8 mouse cellular contexts compared by ENCODE assay signal in the genomic region with DNA sequence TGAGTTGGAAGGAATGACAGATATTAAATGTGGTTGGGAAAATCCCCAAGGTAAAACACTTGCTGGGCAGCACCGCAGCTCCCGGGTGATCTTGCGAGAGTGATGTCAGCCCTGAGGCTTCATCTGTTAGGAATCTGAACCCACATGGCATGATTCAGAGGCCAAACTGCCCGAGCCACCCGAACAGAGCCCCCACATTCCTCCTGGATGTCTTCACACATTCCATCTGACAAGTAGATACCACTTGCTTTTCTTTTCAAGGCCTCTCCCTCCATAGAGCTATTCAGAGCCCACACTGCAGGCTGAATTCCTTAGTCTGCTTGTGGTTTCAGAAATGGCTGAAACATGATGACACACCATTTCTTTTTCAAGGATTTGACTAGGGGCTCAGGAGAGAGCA. TPM values are rescaled to one million over a fixed set of nuclear protein-coding genes. Genes with fewer than 3 reads are reported as not detected.
DNase-seq lines count a peak whose midpoint lies in the region.

No protein-coding gene starts in this region.

- peak; percentile 28 for DNase-seq in kidney, adult 11 months
- no peak for DNase-seq in kidney, adult 18-20 months
- DNase-seq in embryo, embryonic 9.5 days (ENCODE audit: extremely low spot score), result peak; percentile 43
- DNase-seq in heart, postnatal 25 days (ENCODE audit: low spot score), result peak; percentile 43
- DNase-seq in lung, postnatal 25 days (ENCODE audit: low spot score), result peak; percentile 43
- no peak for DNase-seq in layer of hippocampus, postnatal 36 days
- no peak for DNase-seq in thymus, postnatal 10 days (ENCODE audit: low spot score in 2 of 2)
- no peak for DNase-seq in cerebellum, adult 11-12 months

- intact Hi-C loops in heart, postnatal 25 days (cut with DNase I), result no loop called here

RNA-seq across cellular contexts. Expression of a gene that starts 33.3 kb away (rescaled TPM):
- total RNA-seq in heart, postnatal 25 days (2021), result 100 to 1,000 TPM; 312 to 319 TPM
- total RNA-seq in layer of hippocampus, postnatal 36 days (2021), result 100 to 1,000 TPM; 101 to 104 TPM

Comparison
In these comparisons a context has a peak if more than half of its experiments do, and no peak if none do; other contexts are left out.
1. DNase-seq: peak in kidney, adult 11 months (single experiment), embryo, embryonic 9.5 days (single experiment), heart, postnatal 25 days (single experiment) and lung, postnatal 25 days (single experiment); none in kidney, adult 18-20 months (single experiment), layer of hippocampus, postnatal 36 days (0 of 2), thymus, postnatal 10 days (0 of 2) and cerebellum, adult 11-12 months (single experiment).